Mouse (Mus musculus) E14TG2a.4 (cell line): ENCODE results near the gene Vpreb2.

Experiments
- CTCF ChIP-seq: conservative IDR thresholded peaks from 2 replicates; pipeline ENCODE4 v1.5.1; 2014; ENCODE audit warnings: low read length
- NANOG ChIP-seq: IDR thresholded peaks from 2 replicates; pipeline ENCODE4 v1.6.1; 2014; ENCODE audit warnings: borderline replicate concordance, low read length, mixed read lengths

GRCm38 (mm10) chr16:17945081-17945831 is 35.0 kb upstream of the Vpreb2 start:
- TF ChIP-seq CTCF (no peak), NANOG (0 out of 2 replicates have a peak, but pooled peaks have one; percentile 7)
